Mouse (Mus musculus): ENCODE data around the gene Myog. TPM values are rescaled to one million over a fixed set of nuclear protein-coding genes. Genes with fewer than 3 reads are reported as not detected.

Myog gene
- total RNA-seq, 1 experiment, result 0.18 TPM

- H3K4me3 ChIP-seq (ENCODE audit: insufficient read depth in 1 of 2, low read depth in 1 of 2, low read length in 2 of 2, poor library complexity in 1 of 2, severe bottlenecking in 1 of 2), result no peak overlapping the region
- H3K9ac ChIP-seq (ENCODE audit: insufficient read depth, low read depth, low read length, poor library complexity, severe bottlenecking), result no peak overlapping the region
- H3K36me3 ChIP-seq (ENCODE audit: control insufficient read depth, insufficient read depth, low read length, poor library complexity, severe bottlenecking), result no peaks in the 10 kb centered on the region
- in situ Hi-C loops (cut with MboI; ENCODE audit: low sequenced_read_pairs in 2 of 2, unreplicated experiment in 2 of 2), result no loop called here
- H3K9me3 ChIP-seq (ENCODE audit: control insufficient read depth, insufficient read depth, low read depth, low read length), result no peaks in the 10 kb centered on the region
- no peak for DNase-seq (ENCODE audit: low read depth, low spot score)
- peaks cover 0 to 6% of the 10 kb centered on the region in 2 experiments; a peak in 1 of 4 replicates for H3K4me1 ChIP-seq (ENCODE audit: control insufficient read depth in 2 of 2, insufficient read depth in 2 of 2, low read length in 2 of 2, poor library complexity in 1 of 2)
- TF ChIP-seq CHD2 (IDR thresholded peaks at IDR 0.05; ENCODE audit: low read depth, low read length) (no peak), ZNF384 (IDR thresholded peaks at IDR 0.05; ENCODE audit: low read depth, low read length) (no peak), ZC3H11A (IDR thresholded peaks at IDR 0.05; ENCODE audit: borderline replicate concordance, low read depth, low read length) (no peak), MAFK (IDR thresholded peaks at IDR 0.05; ENCODE audit: insufficient read depth, low read depth, low read length) (no peak), HCFC1 (IDR thresholded peaks at IDR 0.05; ENCODE audit: borderline replicate concordance, insufficient read depth, low read length) (no peak)
- no peak overlapping the region for H3K27ac ChIP-seq (ENCODE audit: insufficient read depth, low read depth, low read length, poor library complexity, severe bottlenecking)
Measured at GRCm38 (mm10) chr1:134291555-134291954, 1.8 kb downstream of the Myog start.

GRCm38 (mm10) chr1:134292073-134292472, 2.3 kb downstream of the Myog start:
- Histone ChIP-seq H3K4me3 (ENCODE audit: insufficient read depth in 1 of 2, low read depth in 1 of 2, low read length in 2 of 2, poor library complexity in 1 of 2, severe bottlenecking in 1 of 2) (no peak overlapping the region), H3K4me1 (ENCODE audit: control insufficient read depth in 2 of 2, insufficient read depth in 2 of 2, low read length in 2 of 2, poor library complexity in 1 of 2) (peaks cover 0 to 6% of the 10 kb centered on the region in 2 experiments; a peak in 1 of 4 replicates), H3K36me3 (ENCODE audit: control insufficient read depth, insufficient read depth, low read length, poor library complexity, severe bottlenecking) (0 out of 2 replicates have a peak, but pooled peaks cover under 1% of the 10 kb centered on the region), H3K27ac (ENCODE audit: insufficient read depth, low read depth, low read length, poor library complexity, severe bottlenecking) (no peak overlapping the region), H3K9ac (ENCODE audit: insufficient read depth, low read depth, low read length, poor library complexity, severe bottlenecking) (no peak overlapping the region), H3K9me3 (ENCODE audit: control insufficient read depth, insufficient read depth, low read depth, low read length) (no peaks in the 10 kb centered on the region)
- TF ChIP-seq ZC3H11A (IDR thresholded peaks at IDR 0.05; ENCODE audit: borderline replicate concordance, low read depth, low read length), result no peak
- TF ChIP-seq ZNF384 (IDR thresholded peaks at IDR 0.05; ENCODE audit: low read depth, low read length), result no peak
- TF ChIP-seq CHD2 (IDR thresholded peaks at IDR 0.05; ENCODE audit: low read depth, low read length), result no peak
- TF ChIP-seq MAFK (IDR thresholded peaks at IDR 0.05; ENCODE audit: insufficient read depth, low read depth, low read length), result no peak
- no peak for TF ChIP-seq HCFC1 (IDR thresholded peaks at IDR 0.05; ENCODE audit: borderline replicate concordance, insufficient read depth, low read length)
- no peak for DNase-seq (ENCODE audit: low read depth, low spot score)
- in situ Hi-C loops (cut with MboI; ENCODE audit: low sequenced_read_pairs in 2 of 2, unreplicated experiment in 2 of 2), result no loop called here

- no peak for DNase-seq (ENCODE audit: low read depth, low spot score)
- in situ Hi-C loops (cut with MboI; ENCODE audit: low sequenced_read_pairs in 2 of 2, unreplicated experiment in 2 of 2), result no loop called here
- H3K27ac ChIP-seq (ENCODE audit: insufficient read depth, low read depth, low read length, poor library complexity, severe bottlenecking), result no peak overlapping the region
Measured at GRCm38 (mm10) chr1:134292601-134293000, 2.8 kb downstream of the Myog start.

GRCm38 (mm10) chr1:134293276-134293675, 3.5 kb downstream of the Myog start:
- in situ Hi-C loops (cut with MboI; ENCODE audit: low sequenced_read_pairs in 2 of 2, unreplicated experiment in 2 of 2), result no loop called here
- Histone ChIP-seq H3K4me1 (ENCODE audit: control insufficient read depth in 2 of 2, insufficient read depth in 2 of 2, low read length in 2 of 2, poor library complexity in 1 of 2) (peaks cover 0 to 6% of the 10 kb centered on the region in 2 experiments; a peak in 1 of 4 replicates), H3K36me3 (ENCODE audit: control insufficient read depth, insufficient read depth, low read length, poor library complexity, severe bottlenecking) (peaks cover 8% of the 10 kb centered on the region; the same call in 1 of the 2 replicates), H3K9ac (ENCODE audit: insufficient read depth, low read depth, low read length, poor library complexity, severe bottlenecking) (no peak overlapping the region), H3K27ac (ENCODE audit: insufficient read depth, low read depth, low read length, poor library complexity, severe bottlenecking) (no peak overlapping the region), H3K4me3 (ENCODE audit: insufficient read depth in 1 of 2, low read depth in 1 of 2, low read length in 2 of 2, poor library complexity in 1 of 2, severe bottlenecking in 1 of 2) (no peak overlapping the region), H3K9me3 (ENCODE audit: control insufficient read depth, insufficient read depth, low read depth, low read length) (no peaks in the 10 kb centered on the region)
- DNase-seq (ENCODE audit: low read depth, low spot score), result no peak
- TF ChIP-seq CHD2 (IDR thresholded peaks at IDR 0.05; ENCODE audit: low read depth, low read length) (no peak), ZC3H11A (IDR thresholded peaks at IDR 0.05; ENCODE audit: borderline replicate concordance, low read depth, low read length) (no peak), HCFC1 (IDR thresholded peaks at IDR 0.05; ENCODE audit: borderline replicate concordance, insufficient read depth, low read length) (no peak), MAFK (IDR thresholded peaks at IDR 0.05; ENCODE audit: insufficient read depth, low read depth, low read length) (no peak), ZNF384 (IDR thresholded peaks at IDR 0.05; ENCODE audit: low read depth, low read length) (no peak)

More at GRCm38 (mm10) chr1:134292601-134293000, 2.8 kb downstream of the Myog start:
- Histone ChIP-seq H3K9me3 (ENCODE audit: control insufficient read depth, insufficient read depth, low read depth, low read length) (no peaks in the 10 kb centered on the region), H3K36me3 (ENCODE audit: control insufficient read depth, insufficient read depth, low read length, poor library complexity, severe bottlenecking) (0 out of 2 replicates have a peak, but pooled peaks cover 3% of the 10 kb centered on the region), H3K4me3 (ENCODE audit: insufficient read depth in 1 of 2, low read depth in 1 of 2, low read length in 2 of 2, poor library complexity in 1 of 2, severe bottlenecking in 1 of 2) (no peak overlapping the region), H3K4me1 (ENCODE audit: control insufficient read depth in 2 of 2, insufficient read depth in 2 of 2, low read length in 2 of 2, poor library complexity in 1 of 2) (peaks cover 0 to 6% of the 10 kb centered on the region in 2 experiments; a peak in 1 of 4 replicates), H3K9ac (ENCODE audit: insufficient read depth, low read depth, low read length, poor library complexity, severe bottlenecking) (no peak overlapping the region)
- TF ChIP-seq HCFC1 (IDR thresholded peaks at IDR 0.05; ENCODE audit: borderline replicate concordance, insufficient read depth, low read length), result no peak
- no peak for TF ChIP-seq ZC3H11A (IDR thresholded peaks at IDR 0.05; ENCODE audit: borderline replicate concordance, low read depth, low read length)
- TF ChIP-seq MAFK (IDR thresholded peaks at IDR 0.05; ENCODE audit: insufficient read depth, low read depth, low read length), result no peak
- TF ChIP-seq ZNF384 (IDR thresholded peaks at IDR 0.05; ENCODE audit: low read depth, low read length), result no peak

Data from ES-E14 (cell line).